Mouse (Mus musculus): ENCODE measurements around the gene Sdk1. TPM values are rescaled to one million over a fixed set of nuclear protein-coding genes. Genes with fewer than 3 reads are reported as not detected.

Gene Sdk1
- polyA plus RNA-seq, 1 experiment from 2014 or later: 1.9 TPM

GRCm38 (mm10) chr5:141363956-141364355, 122.7 kb downstream of the Sdk1 start:
- WGBS: 91% methylated on average over 3 of the region's 3 CpGs
- no peak overlapping the region for H3K4me2 ChIP-seq (ENCODE audit: low read length)
- no peak for DNase-seq
- H3K36me3 ChIP-seq (ENCODE audit: control insufficient read depth, insufficient read depth, low read length): no peaks in the 10 kb centered on the region
- no peak overlapping the region for H3K9ac ChIP-seq (replicated peaks; ENCODE audit: low read length)
- no peak overlapping the region for H3K4me3 ChIP-seq (replicated peaks; ENCODE audit: low read depth, low read length)
- H3K27ac ChIP-seq (replicated peaks; ENCODE audit: low read depth, low read length): no peak overlapping the region
- no peaks in the 10 kb centered on the region for H3K27me3 ChIP-seq (ENCODE audit: control insufficient read depth, insufficient read depth, low read length)
- H3K4me1 ChIP-seq (ENCODE audit: control insufficient read depth, insufficient read depth, low read length): peaks cover 4% of the 10 kb centered on the region; the same call in 1 of the 2 replicates
- H3K9me3 ChIP-seq (ENCODE audit: control insufficient read depth, low read length): no peaks in the 10 kb centered on the region
- ATAC-seq (ENCODE audit: low FRiP score, low TSS enrichment): no peak

- Histone ChIP-seq H3K27me3 (ENCODE audit: control insufficient read depth, insufficient read depth, low read length) (no peaks in the 10 kb centered on the region), H3K4me1 (ENCODE audit: control insufficient read depth, insufficient read depth, low read length) (no peaks in the 10 kb centered on the region), H3K27ac (replicated peaks; ENCODE audit: low read depth, low read length) (no peak overlapping the region), H3K4me2 (ENCODE audit: low read length) (no peak overlapping the region), H3K9me3 (ENCODE audit: control insufficient read depth, low read length) (no peaks in the 10 kb centered on the region), H3K36me3 (ENCODE audit: control insufficient read depth, insufficient read depth, low read length) (no peaks in the 10 kb centered on the region), H3K4me3 (replicated peaks; ENCODE audit: low read depth, low read length) (no peak overlapping the region), H3K9ac (replicated peaks; ENCODE audit: low read length) (no peak overlapping the region)
- DNase-seq (no peak), ATAC-seq (ENCODE audit: low FRiP score, low TSS enrichment) (no peak)
- 70% methylated on average over 4 of the region's 4 CpGs for WGBS
Measured at GRCm38 (mm10) chr5:141368567-141368966, 127.3 kb downstream of the Sdk1 start.

GRCm38 (mm10) chr5:141374797-141375196, 133.5 kb downstream of the Sdk1 start:
- no peak overlapping the region for H3K4me2 ChIP-seq (ENCODE audit: low read length)
- WGBS: 62% methylated on average over 2 of the region's 2 CpGs

GRCm38 (mm10) chr5:141379836-141380773, 138.8 kb downstream of the Sdk1 start:
- Histone ChIP-seq H3K9ac (replicated peaks; ENCODE audit: low read length) (no peak overlapping the region), H3K36me3 (ENCODE audit: control insufficient read depth, insufficient read depth, low read length) (no peaks in the 10 kb centered on the region), H3K27ac (replicated peaks; ENCODE audit: low read depth, low read length) (no peak overlapping the region), H3K9me3 (ENCODE audit: control insufficient read depth, low read length) (no peaks in the 10 kb centered on the region), H3K4me1 (ENCODE audit: control insufficient read depth, insufficient read depth, low read length) (peaks cover 9% of the 10 kb centered on the region; the same call in 1 of the 2 replicates), H3K4me2 (ENCODE audit: low read length) (no peak overlapping the region), H3K27me3 (ENCODE audit: control insufficient read depth, insufficient read depth, low read length) (no peaks in the 10 kb centered on the region), H3K4me3 (replicated peaks; ENCODE audit: low read depth, low read length) (no peak overlapping the region)
- no peak for DNase-seq
- WGBS: 55% methylated on average over 9 of the region's 9 CpGs
- no peak for ATAC-seq (ENCODE audit: low FRiP score, low TSS enrichment)

More at GRCm38 (mm10) chr5:141374797-141375196, 133.5 kb downstream of the Sdk1 start:
- Histone ChIP-seq H3K9me3 (ENCODE audit: control insufficient read depth, low read length) (no peaks in the 10 kb centered on the region), H3K36me3 (ENCODE audit: control insufficient read depth, insufficient read depth, low read length) (no peaks in the 10 kb centered on the region), H3K4me3 (replicated peaks; ENCODE audit: low read depth, low read length) (no peak overlapping the region), H3K27ac (replicated peaks; ENCODE audit: low read depth, low read length) (no peak overlapping the region), H3K9ac (replicated peaks; ENCODE audit: low read length) (no peak overlapping the region), H3K27me3 (ENCODE audit: control insufficient read depth, insufficient read depth, low read length) (no peaks in the 10 kb centered on the region), H3K4me1 (ENCODE audit: control insufficient read depth, insufficient read depth, low read length) (no peaks in the 10 kb centered on the region)
- DNase-seq (no peak), ATAC-seq (ENCODE audit: low FRiP score, low TSS enrichment) (no peak)

GRCm38 (mm10) chr5:141380774-141381156, 139.5 kb downstream of the Sdk1 start:
- H3K9ac ChIP-seq (replicated peaks; ENCODE audit: low read length): no peak overlapping the region
- ATAC-seq (ENCODE audit: low FRiP score, low TSS enrichment) (no peak), DNase-seq (no peak)
- no peak overlapping the region for H3K4me2 ChIP-seq (ENCODE audit: low read length)
- H3K4me1 ChIP-seq (ENCODE audit: control insufficient read depth, insufficient read depth, low read length): peaks cover 9% of the 10 kb centered on the region; the same call in 1 of the 2 replicates
- no peaks in the 10 kb centered on the region for H3K27me3 ChIP-seq (ENCODE audit: control insufficient read depth, insufficient read depth, low read length)
- WGBS: 76% methylated on average over 3 of the region's 3 CpGs
- no peaks in the 10 kb centered on the region for H3K36me3 ChIP-seq (ENCODE audit: control insufficient read depth, insufficient read depth, low read length)
- H3K27ac ChIP-seq (replicated peaks; ENCODE audit: low read depth, low read length): no peak overlapping the region
- no peak overlapping the region for H3K4me3 ChIP-seq (replicated peaks; ENCODE audit: low read depth, low read length)
- H3K9me3 ChIP-seq (ENCODE audit: control insufficient read depth, low read length): no peaks in the 10 kb centered on the region

DNA sequence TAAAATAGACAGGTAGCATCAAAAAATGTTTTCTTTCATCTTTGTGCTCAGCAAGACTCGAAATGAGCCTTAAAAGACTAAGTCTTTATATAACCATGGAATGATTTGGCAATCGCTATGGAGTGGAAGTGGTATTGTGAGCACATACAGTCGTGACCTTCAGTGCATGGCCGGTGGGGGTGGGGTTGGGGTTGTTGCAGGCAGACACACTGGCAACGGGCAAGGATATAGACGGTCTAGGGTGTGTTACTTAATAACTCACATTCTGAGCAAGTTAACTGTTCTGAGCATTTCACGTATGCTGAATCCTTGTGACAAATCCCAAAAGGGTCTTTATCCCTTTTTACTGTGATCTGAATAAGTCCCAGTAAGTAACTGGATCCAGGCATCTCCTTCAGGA, 140.3 kb downstream of the Sdk1 start:
- Histone ChIP-seq H3K27me3 (ENCODE audit: control insufficient read depth, insufficient read depth, low read length) (no peaks in the 10 kb centered on the region), H3K4me1 (ENCODE audit: control insufficient read depth, insufficient read depth, low read length) (peaks cover 9% of the 10 kb centered on the region; the same call in 1 of the 2 replicates), H3K4me2 (ENCODE audit: low read length) (no peak overlapping the region), H3K27ac (replicated peaks; ENCODE audit: low read depth, low read length) (no peak overlapping the region), H3K9ac (replicated peaks; ENCODE audit: low read length) (no peak overlapping the region), H3K9me3 (ENCODE audit: control insufficient read depth, low read length) (no peaks in the 10 kb centered on the region), H3K4me3 (replicated peaks; ENCODE audit: low read depth, low read length) (no peak overlapping the region), H3K36me3 (ENCODE audit: control insufficient read depth, insufficient read depth, low read length) (no peaks in the 10 kb centered on the region)
- ATAC-seq (ENCODE audit: low FRiP score, low TSS enrichment) (no peak), DNase-seq (no peak)
- 86% methylated on average over 7 of the region's 7 CpGs for WGBS

- no peaks in the 10 kb centered on the region for H3K27me3 ChIP-seq (ENCODE audit: control insufficient read depth, insufficient read depth, low read length)
Measured at GRCm38 (mm10) chr5:141382246-141382835, 141.1 kb downstream of the Sdk1 start.

DNA sequence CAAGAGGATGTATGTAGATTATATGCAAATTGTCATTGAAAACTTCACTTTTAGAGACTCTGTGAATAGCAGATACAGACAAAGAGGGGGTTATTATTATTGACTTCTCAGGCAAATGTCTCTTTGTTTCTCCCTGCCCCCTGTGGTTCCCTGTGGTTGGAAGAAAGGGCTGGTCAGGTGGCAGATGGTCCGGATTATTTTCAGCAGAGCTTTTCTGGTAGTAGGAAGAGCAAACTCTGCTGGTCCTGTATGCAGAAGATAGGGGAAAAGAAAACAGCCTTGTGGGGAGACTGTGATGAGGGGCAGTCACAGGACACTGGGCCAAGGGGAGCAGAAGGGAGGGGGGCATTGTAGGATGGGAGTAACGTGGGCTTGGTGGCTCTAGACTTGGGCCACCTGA, 147.2 kb downstream of the Sdk1 start:
- WGBS: 37% methylated on average over 2 of the region's 2 CpGs
- Histone ChIP-seq H3K4me3 (replicated peaks; ENCODE audit: low read depth, low read length) (no peak overlapping the region), H3K27me3 (ENCODE audit: control insufficient read depth, insufficient read depth, low read length) (no peaks in the 10 kb centered on the region), H3K36me3 (ENCODE audit: control insufficient read depth, insufficient read depth, low read length) (no peaks in the 10 kb centered on the region), H3K9me3 (ENCODE audit: control insufficient read depth, low read length) (no peaks in the 10 kb centered on the region), H3K9ac (replicated peaks; ENCODE audit: low read length) (no peak overlapping the region), H3K27ac (replicated peaks; ENCODE audit: low read depth, low read length) (no peak overlapping the region), H3K4me2 (ENCODE audit: low read length) (no peak overlapping the region), H3K4me1 (ENCODE audit: control insufficient read depth, insufficient read depth, low read length) (no peaks in the 10 kb centered on the region)
- ATAC-seq (ENCODE audit: low FRiP score, low TSS enrichment) (no peak), DNase-seq (no peak)

More at GRCm38 (mm10) chr5:141382246-141382835, 141.1 kb downstream of the Sdk1 start:
- Histone ChIP-seq H3K4me2 (ENCODE audit: low read length) (no peak overlapping the region), H3K4me1 (ENCODE audit: control insufficient read depth, insufficient read depth, low read length) (peaks cover 9% of the 10 kb centered on the region; the same call in 1 of the 2 replicates), H3K36me3 (ENCODE audit: control insufficient read depth, insufficient read depth, low read length) (no peaks in the 10 kb centered on the region), H3K4me3 (replicated peaks; ENCODE audit: low read depth, low read length) (no peak overlapping the region), H3K9me3 (ENCODE audit: control insufficient read depth, low read length) (no peaks in the 10 kb centered on the region), H3K27ac (replicated peaks; ENCODE audit: low read depth, low read length) (no peak overlapping the region), H3K9ac (replicated peaks; ENCODE audit: low read length) (no peak overlapping the region)
- DNase-seq (peak; percentile 32), ATAC-seq (ENCODE audit: low FRiP score, low TSS enrichment) (no peak)
- WGBS: 76% methylated on average over 5 of the region's 5 CpGs
